Mouse (Mus musculus): ENCODE data around the gene Gcg. TPM values are rescaled to one million over a fixed set of nuclear protein-coding genes. Genes with fewer than 3 reads are reported as not detected.

The Gcg gene
- total and polyA plus RNA-seq, 3 experiments, result 0.17 TPM; not detected in 2

- Histone ChIP-seq H3K27me3 (replicated peaks) (no peaks in the 10 kb centered on the region), H3K4me2 (ENCODE audit: insufficient read depth, low read depth, poor library complexity, severe bottlenecking) (no peak overlapping the region), H3K9ac (ENCODE audit: insufficient read depth, low read depth) (no peak overlapping the region), H3K4me3 (replicated peaks in 1 of 3; ENCODE audit: low read depth in 2 of 3, low read length in 2 of 3, poor library complexity in 1 of 3) (no peak overlapping the region), H3K27ac (ENCODE audit: insufficient read depth, low read depth) (no peak overlapping the region), H3K79me2 (replicated peaks; ENCODE audit: control insufficient read depth, extremely low read depth, insufficient read depth, poor library complexity, severe bottlenecking) (no peaks in the 10 kb centered on the region), H3K36me3 (replicated peaks in 1 of 2; ENCODE audit: control insufficient read depth in 1 of 2, insufficient read depth in 1 of 2, low read length in 1 of 2) (no peaks in the 10 kb centered on the region), H3K4me1 (ENCODE audit: control insufficient read depth in 1 of 2, insufficient read depth in 2 of 2) (no peaks in the 10 kb centered on the region; a peak in 1 of 4 replicates), H3K9me3 (replicated peaks; ENCODE audit: low read length) (no peaks in the 10 kb centered on the region)
- in situ Hi-C loops (cut with MboI; ENCODE audit: low pct_ligation_motif_present, low pct_unique_long_range_greater_than_20kb, low sequenced_read_pairs), result no loop called here
- DNase-seq (ENCODE audit: extremely low read depth), result no peak
- dilution Hi-C loops (cut with MboI; ENCODE audit: extremely low pct_ligation_motif_present, extremely low pct_unique_long_range_greater_than_20kb, low sequenced_read_pairs), result no loop called here
- TF ChIP-seq MEF2A (IDR thresholded peaks at IDR 0.05; ENCODE audit: borderline replicate concordance, low read depth, low read length), result no peak
- no peak for TF ChIP-seq POLR2A (IDR thresholded peaks at IDR 0.05; ENCODE audit: low read depth, low read length)
- no peak for TF ChIP-seq MAZ (IDR thresholded peaks at IDR 0.05; ENCODE audit: low read depth, low read length)
- no peak for TF ChIP-seq SIN3A (IDR thresholded peaks at IDR 0.05; ENCODE audit: low read length)
- TF ChIP-seq MXI1 (IDR thresholded peaks at IDR 0.05; ENCODE audit: low read depth, low read length), result no peak
- TF ChIP-seq E2F4 (IDR thresholded peaks at IDR 0.05; ENCODE audit: insufficient replicate concordance, low read depth, low read length), result no peak
- no peak for TF ChIP-seq IRF4 (IDR thresholded peaks at IDR 0.05; ENCODE audit: low read depth, low read length)
- no peak for TF ChIP-seq ZNF384 (IDR thresholded peaks at IDR 0.05; ENCODE audit: low read depth, low read length)
- no peak for TF ChIP-seq UBTF (IDR thresholded peaks at IDR 0.05; ENCODE audit: low read depth, low read length)
- no peak for TF ChIP-seq NRF1 (IDR thresholded peaks at IDR 0.05; ENCODE audit: low read depth, low read length)
- no peak for TF ChIP-seq ZKSCAN1 (IDR thresholded peaks at IDR 0.05; ENCODE audit: borderline replicate concordance, low read depth, low read length)
- no peak for TF ChIP-seq RCOR1 (conservative IDR thresholded peaks at IDR 0.05; ENCODE audit: low read depth, low read length)
- TF ChIP-seq SMC3 (IDR thresholded peaks at IDR 0.05; ENCODE audit: low read depth, low read length), result no peak
- TF ChIP-seq TBP (conservative IDR thresholded peaks at IDR 0.05; ENCODE audit: low read depth, low read length), result no peak
- TF ChIP-seq MYC (IDR thresholded peaks at IDR 0.05; ENCODE audit: low read depth, low read length), result no peak
- no peak for TF ChIP-seq CTCF (conservative IDR thresholded peaks at IDR 0.05 in 1 of 2, IDR thresholded peaks at IDR 0.05 in 1 of 2; ENCODE audit: low read depth in 2 of 2, low read length in 2 of 2)
- TF ChIP-seq JUND (conservative IDR thresholded peaks at IDR 0.05; ENCODE audit: low read depth, low read length), result no peak
- no peak for TF ChIP-seq TCF12 (IDR thresholded peaks at IDR 0.05; ENCODE audit: low read depth, low read length)
- TF ChIP-seq ZC3H11A (IDR thresholded peaks at IDR 0.05; ENCODE audit: low read depth, low read length), result no peak
- TF ChIP-seq HCFC1 (IDR thresholded peaks at IDR 0.05; ENCODE audit: low read depth, low read length), result no peak
Observed at GRCm38 (mm10) chr2:62503326-62503725, 19.9 kb upstream of the Gcg start.

- dilution Hi-C loops (cut with MboI; ENCODE audit: extremely low pct_ligation_motif_present, extremely low pct_unique_long_range_greater_than_20kb, low sequenced_read_pairs) (no loop called here), in situ Hi-C loops (cut with MboI; ENCODE audit: low pct_ligation_motif_present, low pct_unique_long_range_greater_than_20kb, low sequenced_read_pairs) (no loop called here)
- no peak overlapping the region for H3K27ac ChIP-seq (ENCODE audit: insufficient read depth, low read depth)
- no peak overlapping the region for H3K4me2 ChIP-seq (ENCODE audit: insufficient read depth, low read depth, poor library complexity, severe bottlenecking)
- DNase-seq (ENCODE audit: extremely low read depth), result no peak
- no peaks in the 10 kb centered on the region for H3K9me3 ChIP-seq (replicated peaks; ENCODE audit: low read length)
- no peaks in the 10 kb centered on the region for H3K36me3 ChIP-seq (replicated peaks in 1 of 2; ENCODE audit: control insufficient read depth in 1 of 2, insufficient read depth in 1 of 2, low read length in 1 of 2)
- H3K4me1 ChIP-seq (ENCODE audit: control insufficient read depth in 1 of 2, insufficient read depth in 2 of 2), result no peaks in the 10 kb centered on the region; a peak in 1 of 4 replicates
- no peaks in the 10 kb centered on the region for H3K27me3 ChIP-seq (replicated peaks)
- H3K79me2 ChIP-seq (replicated peaks; ENCODE audit: control insufficient read depth, extremely low read depth, insufficient read depth, poor library complexity, severe bottlenecking), result no peaks in the 10 kb centered on the region
- no peak overlapping the region for H3K9ac ChIP-seq (ENCODE audit: insufficient read depth, low read depth)
- no peak overlapping the region for H3K4me3 ChIP-seq (replicated peaks in 1 of 3; ENCODE audit: low read depth in 2 of 3, low read length in 2 of 3, poor library complexity in 1 of 3)
- TF ChIP-seq POLR2A (IDR thresholded peaks at IDR 0.05; ENCODE audit: low read depth, low read length), result no peak
Observed at GRCm38 (mm10) chr2:62502516-62502915, 19.1 kb upstream of the Gcg start.
